Mouse (Mus musculus): ENCODE measurements around the gene Fmnl2. TPM values are rescaled to one million over a fixed set of nuclear protein-coding genes. Genes with fewer than 3 reads are reported as not detected.
A peak's percentile ranks its signal among the peaks of the same experiment; 100 is the strongest.

Fmnl2 gene
- polyA plus RNA-seq, 1 experiment from 2014 or later: 7.3 TPM

DNA sequence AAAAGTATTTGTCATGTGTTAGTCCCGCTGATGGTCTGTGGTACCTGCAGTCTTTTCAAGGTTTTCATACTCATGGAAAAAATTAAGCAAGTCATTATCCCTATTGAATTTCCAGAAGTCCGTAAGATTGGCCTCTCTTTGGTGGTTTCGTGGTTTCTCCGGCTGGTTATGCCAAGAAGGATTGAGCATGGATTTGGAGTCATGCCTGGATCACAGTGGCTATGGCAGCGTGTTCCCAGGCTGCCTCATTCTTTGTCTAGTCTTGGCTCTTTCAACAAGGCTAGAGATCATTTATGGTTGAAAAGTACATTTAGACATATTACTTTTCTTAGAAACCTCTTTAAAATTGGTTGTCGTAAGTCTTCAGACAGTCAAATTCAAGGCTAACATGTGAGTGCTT, 192.7 kb downstream of the Fmnl2 start:
- DNase-seq (ENCODE audit: low spot score): no peak
- Histone ChIP-seq H3K27me3 (replicated peaks; ENCODE audit: low read depth, poor library complexity, severe bottlenecking) (no peaks in the 10 kb centered on the region), H3K4me3 (no peak overlapping the region), H3K27ac (replicated peaks) (no peak overlapping the region), H3K9me3 (no peaks in the 10 kb centered on the region), H3K36me3 (replicated peaks) (peaks cover 22% of the 10 kb centered on the region), H3K4me1 (peaks cover 15% of the 10 kb centered on the region)
- WGBS: 90% methylated on average over 6 of the region's 6 CpGs

DNA sequence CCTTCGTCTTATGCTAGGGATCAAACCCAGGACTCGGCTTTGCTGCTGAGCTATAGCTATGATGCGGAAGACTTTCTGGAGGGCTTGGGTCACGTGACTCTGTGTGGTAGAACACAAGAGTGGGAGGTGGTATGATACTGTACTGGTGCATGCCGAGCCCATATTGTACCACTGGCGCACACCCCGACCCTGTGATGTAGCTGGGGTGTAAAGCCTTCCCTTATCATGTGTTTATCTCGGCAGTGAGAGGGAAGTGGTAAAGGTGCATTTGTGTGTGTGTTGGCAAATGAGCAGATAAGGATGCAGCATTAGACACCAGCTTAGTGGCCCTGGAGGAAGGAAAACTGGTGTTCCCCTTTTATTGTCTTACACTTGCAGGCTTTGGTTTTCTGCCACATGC, 193.8 kb downstream of the Fmnl2 start:
- Histone ChIP-seq H3K27ac (replicated peaks) (no peak overlapping the region), H3K4me3 (no peak overlapping the region), H3K4me1 (peaks cover 15% of the 10 kb centered on the region), H3K36me3 (replicated peaks) (peaks cover 26% of the 10 kb centered on the region), H3K9me3 (no peaks in the 10 kb centered on the region), H3K27me3 (replicated peaks; ENCODE audit: low read depth, poor library complexity, severe bottlenecking) (no peaks in the 10 kb centered on the region)
- no peak for DNase-seq (ENCODE audit: low spot score)
- 89% methylated on average over 8 of the region's 8 CpGs for WGBS

DNA sequence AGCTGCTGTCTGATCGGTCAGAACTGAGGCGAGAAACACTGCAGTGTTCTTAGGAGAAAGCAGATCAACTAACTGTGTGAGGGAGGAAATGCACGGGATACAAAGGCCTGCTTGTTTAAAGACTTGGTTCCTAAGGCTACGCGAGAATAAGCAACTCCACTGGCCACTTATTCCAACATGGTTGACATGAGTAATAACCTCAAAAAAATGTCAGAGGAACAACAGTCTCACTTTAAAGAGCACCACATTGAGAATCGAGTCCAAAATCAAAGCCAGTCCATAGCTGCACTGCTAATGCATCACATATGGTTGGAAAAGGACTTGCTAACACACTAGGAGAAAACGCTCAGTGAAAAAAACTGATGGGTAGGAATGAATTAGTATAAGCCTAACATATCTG, 196.1 kb downstream of the Fmnl2 start:
- Histone ChIP-seq H3K9me3 (no peaks in the 10 kb centered on the region), H3K27me3 (replicated peaks; ENCODE audit: low read depth, poor library complexity, severe bottlenecking) (no peaks in the 10 kb centered on the region), H3K4me3 (no peak overlapping the region), H3K36me3 (replicated peaks) (peaks cover 35% of the 10 kb centered on the region), H3K27ac (replicated peaks) (peak overlapping the region; percentile 80), H3K4me1 (peaks cover 15% of the 10 kb centered on the region)
- DNase-seq (ENCODE audit: low spot score): peak; percentile 29
- WGBS: 40% methylated on average over 7 of the region's 7 CpGs

DNA sequence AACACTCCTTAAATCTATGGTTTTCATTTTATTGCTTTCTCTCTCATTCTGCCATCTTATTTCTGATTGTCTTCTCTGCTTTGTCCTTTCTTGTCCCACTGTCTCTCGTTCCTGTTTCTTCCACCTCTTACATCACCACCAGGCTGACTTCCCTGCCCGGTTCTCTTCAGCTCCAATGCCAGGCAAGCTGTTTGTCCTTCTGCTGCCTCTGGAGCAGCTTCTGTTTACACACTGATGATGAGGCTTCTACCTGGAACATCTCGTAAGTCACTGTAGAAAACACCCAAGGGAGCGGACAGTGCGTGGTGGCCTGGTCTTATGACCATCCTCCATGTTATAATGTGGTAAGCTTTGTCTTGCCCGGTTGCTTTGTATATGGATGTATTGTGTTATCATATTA, 198.9 kb downstream of the Fmnl2 start:
- peaks cover 26% of the 10 kb centered on the region for H3K36me3 ChIP-seq (replicated peaks)
- H3K27me3 ChIP-seq (replicated peaks; ENCODE audit: low read depth, poor library complexity, severe bottlenecking): no peaks in the 10 kb centered on the region
- no peak overlapping the region for H3K27ac ChIP-seq (replicated peaks)
- H3K4me3 ChIP-seq: no peak overlapping the region
- H3K9me3 ChIP-seq: no peaks in the 10 kb centered on the region
- DNase-seq (ENCODE audit: low spot score): no peak
- H3K4me1 ChIP-seq: peaks cover 15% of the 10 kb centered on the region
- WGBS: 91% methylated on average over 6 of the region's 6 CpGs

DNA sequence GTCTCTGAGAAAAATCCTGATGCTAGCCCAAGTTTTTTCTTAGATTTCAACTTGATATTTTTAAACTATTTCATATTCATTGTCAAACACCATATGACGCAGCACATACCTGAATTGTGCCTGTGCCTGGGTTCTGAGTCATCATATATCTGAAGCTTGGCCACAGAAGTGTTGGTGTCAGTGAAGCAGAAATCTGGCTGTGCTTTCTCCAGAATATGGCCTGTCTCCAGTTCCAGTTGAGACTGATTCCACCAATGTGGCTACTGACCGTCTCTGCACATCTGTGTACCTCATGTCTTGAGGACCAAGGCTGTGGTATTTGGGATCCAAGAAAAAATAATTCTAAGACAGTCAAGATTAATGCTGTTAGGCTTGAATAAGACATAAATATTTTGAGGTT, 199.6 kb downstream of the Fmnl2 start:
- H3K36me3 ChIP-seq (replicated peaks): peaks cover 24% of the 10 kb centered on the region
- no peaks in the 10 kb centered on the region for H3K27me3 ChIP-seq (replicated peaks; ENCODE audit: low read depth, poor library complexity, severe bottlenecking)
- H3K4me1 ChIP-seq: peaks cover 15% of the 10 kb centered on the region
- H3K27ac ChIP-seq (replicated peaks): no peak overlapping the region
- H3K4me3 ChIP-seq: no peak overlapping the region
- 92% methylated on average over 2 of the region's 2 CpGs for WGBS
- no peaks in the 10 kb centered on the region for H3K9me3 ChIP-seq
- DNase-seq (ENCODE audit: low spot score): no peak

DNA sequence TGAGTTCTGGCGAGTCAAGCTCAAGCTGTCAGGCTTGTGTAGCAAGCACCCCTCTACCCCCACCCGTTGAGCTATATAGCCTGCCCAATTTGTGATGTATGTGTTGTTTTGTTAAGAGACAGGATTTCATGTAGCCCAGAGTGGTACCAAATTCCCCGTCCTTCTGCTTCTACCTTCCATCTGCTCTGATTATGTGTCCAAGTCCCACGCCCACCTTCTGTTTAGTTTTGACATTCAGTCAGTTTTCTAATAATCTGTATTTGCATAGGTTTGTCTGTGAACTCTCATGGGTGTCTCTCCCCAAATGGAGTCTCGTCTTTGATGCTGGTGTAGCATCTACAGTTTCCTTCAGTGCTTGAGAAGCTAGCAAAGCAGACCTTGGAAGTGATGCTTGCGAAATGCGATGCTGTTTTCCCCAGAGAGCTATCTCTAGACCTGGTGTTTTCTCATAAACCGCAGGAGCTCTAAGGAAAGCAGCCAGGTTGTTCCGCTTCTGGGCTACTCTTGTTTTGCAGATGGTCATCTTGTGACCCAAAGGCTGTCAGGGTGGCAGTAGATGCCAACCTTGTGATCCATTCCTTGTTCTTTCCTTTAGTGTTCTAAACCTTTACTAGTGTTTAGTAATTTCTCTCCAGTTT, 203.8 kb downstream of the Fmnl2 start:
- DNase-seq (ENCODE audit: low spot score): no peak
- 89% methylated on average over 9 of the region's 9 CpGs for WGBS
- Histone ChIP-seq H3K4me1 (no peaks in the 10 kb centered on the region), H3K9me3 (no peaks in the 10 kb centered on the region), H3K36me3 (replicated peaks) (peaks cover 9% of the 10 kb centered on the region), H3K27me3 (replicated peaks; ENCODE audit: low read depth, poor library complexity, severe bottlenecking) (no peaks in the 10 kb centered on the region), H3K4me3 (no peak overlapping the region), H3K27ac (replicated peaks) (no peak overlapping the region)

DNA sequence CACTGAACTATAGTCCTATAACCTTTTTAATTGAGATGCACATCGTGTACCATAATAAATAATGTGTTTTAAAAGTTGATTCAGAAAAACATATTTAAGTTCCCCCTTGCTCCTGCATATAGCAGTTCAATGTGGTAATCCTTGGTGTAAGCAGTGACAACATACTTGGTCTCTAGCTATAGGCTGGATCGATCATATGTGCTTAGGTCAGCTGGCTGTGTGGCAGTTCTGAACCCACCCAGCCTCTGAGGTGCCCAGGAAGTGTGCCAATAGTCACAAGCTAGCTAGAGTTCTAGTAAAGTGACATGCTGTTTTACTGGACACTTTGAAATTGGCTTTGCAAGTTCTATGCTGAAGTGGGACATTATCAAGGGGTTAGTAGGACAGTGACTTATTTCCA, 209.3 kb downstream of the Fmnl2 start:
- H3K36me3 ChIP-seq (replicated peaks): no peaks in the 10 kb centered on the region; the same call in 1 of the 2 replicates
- no peaks in the 10 kb centered on the region for H3K27me3 ChIP-seq (replicated peaks; ENCODE audit: low read depth, poor library complexity, severe bottlenecking)
- no peak overlapping the region for H3K4me3 ChIP-seq
- H3K4me1 ChIP-seq: no peaks in the 10 kb centered on the region
- H3K27ac ChIP-seq (replicated peaks): no peak overlapping the region
- WGBS: 95% methylated on average over 2 of the region's 2 CpGs
- DNase-seq (ENCODE audit: low spot score): no peak
- H3K9me3 ChIP-seq: no peaks in the 10 kb centered on the region

DNA sequence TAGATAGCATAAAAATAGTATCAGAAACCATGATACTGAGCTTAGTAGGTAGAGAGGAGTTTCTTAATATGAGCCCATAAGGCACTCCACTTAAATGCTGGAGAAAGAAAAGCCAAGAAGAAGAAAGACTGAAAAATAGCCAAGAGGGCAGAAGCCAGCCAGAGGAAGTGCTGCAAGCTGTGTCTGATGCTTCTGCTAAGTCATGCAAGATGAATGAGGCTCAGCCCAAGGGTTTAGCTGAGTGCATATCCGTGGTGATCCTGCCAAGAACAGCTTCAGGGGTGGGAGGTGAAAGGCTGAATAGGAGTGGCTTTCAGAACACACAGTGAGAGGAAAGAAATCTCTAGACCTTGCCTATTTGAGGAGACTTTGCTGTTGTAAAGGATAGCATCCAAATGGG, 212.9 kb downstream of the Fmnl2 start:
- peaks cover 8% of the 10 kb centered on the region; the same call in 1 of the 2 replicates for H3K36me3 ChIP-seq (replicated peaks)
- WGBS: 19% methylated on average over 1 of the region's 1 CpGs

DNA sequence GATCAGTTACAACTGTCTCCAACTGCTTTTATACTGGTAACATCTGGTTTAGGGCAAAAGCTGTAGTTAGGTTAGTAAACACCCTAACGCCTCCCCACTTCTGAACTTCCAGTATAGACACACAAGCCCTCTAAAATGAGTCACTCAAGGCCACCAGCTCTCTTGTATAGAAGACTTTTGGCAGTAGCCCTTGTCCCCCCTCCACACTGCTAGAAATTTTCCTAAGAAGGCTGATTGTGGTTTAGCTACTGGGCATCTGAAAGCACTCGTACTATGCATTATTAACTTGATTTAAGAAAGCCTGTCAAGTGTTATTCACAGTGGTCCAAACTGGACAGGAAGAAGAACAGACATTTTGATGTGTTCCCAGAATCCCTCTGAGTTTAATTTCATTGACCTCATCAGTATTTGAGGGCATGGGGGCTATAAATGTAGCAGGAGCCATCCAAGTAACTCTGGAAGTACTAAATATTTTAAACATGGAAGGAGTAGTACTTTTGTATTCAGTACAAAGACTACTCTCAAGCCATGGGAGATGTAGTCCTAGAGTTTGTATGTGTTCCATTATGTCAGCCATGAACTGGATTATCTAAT, 222.1 kb downstream of the Fmnl2 start:
- H3K4me1 ChIP-seq: no peaks in the 10 kb centered on the region
- 0 out of 2 replicates have a peak, but pooled peaks cover 3% of the 10 kb centered on the region for H3K36me3 ChIP-seq (replicated peaks)
- H3K27ac ChIP-seq (replicated peaks): no peak overlapping the region
- no peak overlapping the region for H3K4me3 ChIP-seq
- no peaks in the 10 kb centered on the region for H3K9me3 ChIP-seq
- DNase-seq (ENCODE audit: low spot score): no peak
- WGBS: 82% methylated on average over 2 of the region's 2 CpGs
- H3K27me3 ChIP-seq (replicated peaks; ENCODE audit: low read depth, poor library complexity, severe bottlenecking): no peaks in the 10 kb centered on the region

More for the DNA sequence above, 212.9 kb downstream of the Fmnl2 start:
- Histone ChIP-seq H3K9me3 (no peaks in the 10 kb centered on the region), H3K4me3 (no peak overlapping the region), H3K4me1 (no peaks in the 10 kb centered on the region), H3K27me3 (replicated peaks; ENCODE audit: low read depth, poor library complexity, severe bottlenecking) (no peaks in the 10 kb centered on the region), H3K27ac (replicated peaks) (no peak overlapping the region)
- DNase-seq (ENCODE audit: low spot score): no peak

DNA sequence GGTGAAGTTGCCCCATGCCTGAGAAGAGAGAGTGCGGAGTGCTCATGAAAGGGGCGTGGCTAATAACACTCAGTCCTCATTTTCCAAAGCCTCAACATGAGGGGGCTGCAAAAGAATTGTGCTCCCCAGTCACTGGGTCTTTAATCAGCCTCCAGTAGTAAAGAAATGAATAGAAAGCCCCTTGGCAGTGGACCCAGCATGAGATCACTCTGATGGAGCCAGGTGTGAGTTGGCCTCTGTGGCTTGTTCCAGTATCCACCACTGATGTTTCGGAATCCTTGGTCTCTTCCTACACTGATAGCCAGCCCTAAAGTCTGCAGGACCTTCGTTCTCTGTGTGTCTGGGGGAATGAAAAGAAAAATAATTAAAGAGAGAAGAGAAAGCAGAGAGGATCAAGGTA, 224.4 kb downstream of the Fmnl2 start:
- no peak overlapping the region for H3K4me3 ChIP-seq
- 0 out of 2 replicates have a peak, but pooled peaks cover 3% of the 10 kb centered on the region for H3K36me3 ChIP-seq (replicated peaks)
- H3K4me1 ChIP-seq: no peaks in the 10 kb centered on the region
- no peak overlapping the region for H3K27ac ChIP-seq (replicated peaks)
- no peaks in the 10 kb centered on the region for H3K9me3 ChIP-seq
- WGBS: 91% methylated on average over 4 of the region's 4 CpGs
- DNase-seq (ENCODE audit: low spot score): no peak
- H3K27me3 ChIP-seq (replicated peaks; ENCODE audit: low read depth, poor library complexity, severe bottlenecking): no peaks in the 10 kb centered on the region

DNA sequence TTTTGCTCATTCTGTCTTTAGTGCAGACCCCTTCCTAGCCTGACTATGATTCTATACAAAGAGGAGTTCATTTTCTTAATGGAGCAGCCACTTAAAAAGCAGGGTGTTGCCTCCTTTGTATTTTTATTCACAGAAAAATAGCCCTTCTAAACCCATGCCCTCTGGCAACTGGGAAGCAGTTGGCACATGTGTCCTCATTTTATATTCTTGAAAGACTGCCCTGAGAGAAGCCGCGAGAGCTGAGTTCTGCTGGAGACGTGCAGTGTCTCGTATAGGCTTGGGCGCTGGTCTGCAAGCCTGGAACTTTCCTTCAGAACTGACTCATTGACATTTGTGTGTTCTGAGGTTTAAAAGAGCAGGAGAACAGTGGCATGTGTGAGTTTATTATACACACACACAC, 224.8 kb downstream of the Fmnl2 start:
- 0 out of 2 replicates have a peak, but pooled peaks cover 3% of the 10 kb centered on the region for H3K36me3 ChIP-seq (replicated peaks)
- no peaks in the 10 kb centered on the region for H3K4me1 ChIP-seq
- H3K4me3 ChIP-seq: no peak overlapping the region
- H3K27ac ChIP-seq (replicated peaks): no peak overlapping the region
- no peaks in the 10 kb centered on the region for H3K27me3 ChIP-seq (replicated peaks; ENCODE audit: low read depth, poor library complexity, severe bottlenecking)
- DNase-seq (ENCODE audit: low spot score): no peak
- WGBS: 88% methylated on average over 5 of the region's 5 CpGs
- no peaks in the 10 kb centered on the region for H3K9me3 ChIP-seq

DNA sequence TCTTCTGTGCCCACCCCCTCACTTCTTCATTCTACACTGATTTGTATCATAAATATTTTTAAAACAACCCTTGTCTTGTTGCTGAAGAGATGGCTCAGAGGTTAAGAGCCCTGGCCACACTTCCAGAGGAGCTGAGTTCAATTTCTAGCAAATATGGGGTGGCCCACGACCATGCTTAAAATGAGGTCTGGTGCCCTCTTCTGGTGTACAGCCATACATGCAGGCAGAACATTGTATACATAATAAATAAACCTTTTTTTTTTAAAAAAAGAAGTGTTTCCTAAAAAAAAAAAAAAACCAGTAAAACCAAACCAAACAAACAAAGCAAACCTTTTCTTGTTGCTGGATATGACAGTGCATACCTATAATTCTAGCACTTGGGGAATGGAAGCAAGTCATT, 225.6 kb downstream of the Fmnl2 start:
- Histone ChIP-seq H3K4me3 (no peak overlapping the region), H3K27me3 (replicated peaks; ENCODE audit: low read depth, poor library complexity, severe bottlenecking) (no peaks in the 10 kb centered on the region), H3K36me3 (replicated peaks) (0 out of 2 replicates have a peak, but pooled peaks cover 3% of the 10 kb centered on the region), H3K9me3 (no peaks in the 10 kb centered on the region), H3K4me1 (no peaks in the 10 kb centered on the region), H3K27ac (replicated peaks) (no peak overlapping the region)
- peak; percentile 19 for DNase-seq (ENCODE audit: low spot score)
- WGBS: 32% methylated on average over 1 of the region's 1 CpGs

DNA sequence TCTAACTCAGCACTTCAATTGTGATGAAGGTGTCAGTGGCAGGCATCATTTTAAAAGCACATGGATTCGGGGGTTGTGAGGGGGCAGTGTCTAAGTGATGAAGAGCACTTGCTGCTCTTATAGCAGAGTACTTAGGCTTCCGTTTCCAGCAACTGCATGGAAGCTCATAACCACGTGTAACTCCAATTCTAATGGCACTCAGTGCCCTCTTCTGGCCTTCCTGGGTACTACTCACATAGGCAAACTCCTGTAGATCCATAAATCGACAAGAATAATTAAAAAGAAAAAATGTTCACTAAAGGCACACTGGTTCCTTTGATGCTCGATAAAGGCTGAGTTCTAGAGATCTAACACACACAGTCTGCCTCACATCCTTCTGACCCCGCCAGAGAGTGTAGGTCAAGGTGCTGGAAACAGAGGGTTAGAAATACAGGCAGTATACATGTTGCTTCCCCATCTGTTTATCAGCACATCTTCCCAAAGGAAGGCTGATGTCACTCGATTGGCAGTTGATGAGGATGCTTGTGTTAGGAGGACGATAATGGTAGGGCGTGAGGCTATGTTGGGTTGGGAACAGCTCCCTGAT, 228.1 kb downstream of the Fmnl2 start:
- no peak overlapping the region for H3K27ac ChIP-seq (replicated peaks)
- no peaks in the 10 kb centered on the region for H3K9me3 ChIP-seq
- DNase-seq (ENCODE audit: low spot score): peak; percentile 30
- no peaks in the 10 kb centered on the region for H3K4me1 ChIP-seq
- H3K27me3 ChIP-seq (replicated peaks; ENCODE audit: low read depth, poor library complexity, severe bottlenecking): no peaks in the 10 kb centered on the region
- H3K4me3 ChIP-seq: no peak overlapping the region
- 0 out of 2 replicates have a peak, but pooled peaks cover 3% of the 10 kb centered on the region for H3K36me3 ChIP-seq (replicated peaks)
- 59% methylated on average over 9 of the region's 9 CpGs for WGBS
